Mouse (Mus musculus): ENCODE measurements around the gene Mrpl47. TPM values are rescaled to one million over a fixed set of nuclear protein-coding genes. Genes with fewer than 3 reads are reported as not detected.

Gene Mrpl47
- polyA plus RNA-seq, 1 experiment: 48.8 TPM

DNA sequence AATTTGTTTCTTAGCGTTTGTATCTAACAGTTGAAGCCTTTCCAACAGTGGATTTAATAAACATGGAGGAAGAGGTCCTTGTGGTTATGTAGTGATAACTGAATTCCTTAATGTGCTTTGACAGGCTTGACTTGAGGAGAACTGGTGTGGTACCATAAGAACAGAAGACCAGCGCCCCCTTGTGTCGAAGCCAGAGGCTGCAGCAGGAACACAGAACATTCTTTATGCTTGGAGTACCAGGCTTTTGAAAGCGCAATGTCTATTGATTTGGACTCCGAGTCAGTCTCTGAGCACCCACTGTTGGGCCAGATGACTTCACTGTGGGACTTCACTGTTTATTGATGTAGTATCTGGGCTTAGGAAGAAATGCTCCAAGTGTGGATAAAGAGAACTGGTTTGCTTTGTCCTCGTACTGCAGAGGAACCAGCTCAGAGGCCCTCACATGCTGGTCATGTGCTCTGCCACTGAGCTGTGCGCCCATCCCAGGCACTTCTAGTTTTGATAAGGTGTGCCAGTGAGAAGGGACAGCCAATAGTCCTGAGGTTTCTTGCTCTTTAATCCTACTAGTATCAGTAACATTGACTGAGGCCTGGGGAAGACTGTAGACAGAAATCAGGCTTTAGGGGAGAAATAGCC lies 39.1 kb downstream of the Mrpl47 start:
- no peak overlapping the region for H3K4me3 ChIP-seq (ENCODE audit: low read depth, low read length)
- no peak overlapping the region for H3K9ac ChIP-seq (ENCODE audit: low read depth, poor library complexity, severe bottlenecking)
- no peaks in the 10 kb centered on the region for H3K27me3 ChIP-seq (ENCODE audit: control insufficient read depth, insufficient read depth, low read length, poor library complexity, severe bottlenecking)
- TF ChIP-seq CTCF (IDR thresholded peaks at IDR 0.05; ENCODE audit: low read depth, low read length): peak; percentile 90
- TF ChIP-seq EP300 (IDR thresholded peaks at IDR 0.05; ENCODE audit: insufficient read depth, low read depth, low read length): no peak
- H3K4me1 ChIP-seq (ENCODE audit: control insufficient read depth, insufficient read depth, low read length): peaks cover 2% of the 10 kb centered on the region
- H3K27ac ChIP-seq (ENCODE audit: insufficient read depth, low read length): no peak overlapping the region
- peaks cover 9% of the 10 kb centered on the region for H3K9me3 ChIP-seq (replicated peaks; ENCODE audit: control insufficient read depth, insufficient read depth, low read length, poor library complexity, severe bottlenecking)
- no peaks in the 10 kb centered on the region for H3K36me3 ChIP-seq (ENCODE audit: control insufficient read depth, insufficient read depth, low read length, poor library complexity, severe bottlenecking)

DNA sequence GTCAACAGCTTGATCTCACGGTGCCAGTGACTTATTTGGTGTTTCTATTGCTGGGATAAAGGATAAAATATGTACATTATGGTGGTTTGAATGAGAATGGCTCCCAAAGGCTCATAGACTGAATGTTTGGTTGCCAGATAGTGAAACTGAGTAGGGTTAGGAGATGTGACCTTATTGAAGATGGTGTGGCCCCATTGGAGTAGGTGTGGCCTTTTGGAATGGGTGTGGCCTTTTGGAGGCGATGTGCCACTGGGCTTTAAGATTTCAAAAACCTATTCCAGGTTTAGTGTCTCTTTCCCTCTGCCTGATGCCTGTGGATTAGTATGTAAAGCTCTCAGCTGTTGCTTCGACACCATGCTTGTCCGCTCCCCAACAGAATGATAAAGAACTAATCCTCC lies 41.8 kb downstream of the Mrpl47 start:
- no peak overlapping the region for H3K27ac ChIP-seq (ENCODE audit: insufficient read depth, low read length)
- TF ChIP-seq POLR2A (IDR thresholded peaks at IDR 0.05; ENCODE audit: insufficient read depth, low read length) (no peak), CTCF (IDR thresholded peaks at IDR 0.05; ENCODE audit: low read depth, low read length) (no peak), EP300 (IDR thresholded peaks at IDR 0.05; ENCODE audit: insufficient read depth, low read depth, low read length) (no peak)
- H3K36me3 ChIP-seq (ENCODE audit: control insufficient read depth, insufficient read depth, low read length, poor library complexity, severe bottlenecking): no peaks in the 10 kb centered on the region
- peaks cover 5% of the 10 kb centered on the region for H3K9me3 ChIP-seq (replicated peaks; ENCODE audit: control insufficient read depth, insufficient read depth, low read length, poor library complexity, severe bottlenecking)
- no peak overlapping the region for H3K4me3 ChIP-seq (ENCODE audit: low read depth, low read length)
- H3K27me3 ChIP-seq (ENCODE audit: control insufficient read depth, insufficient read depth, low read length, poor library complexity, severe bottlenecking): no peaks in the 10 kb centered on the region
- peaks cover 2% of the 10 kb centered on the region for H3K4me1 ChIP-seq (ENCODE audit: control insufficient read depth, insufficient read depth, low read length)
- H3K9ac ChIP-seq (ENCODE audit: low read depth, poor library complexity, severe bottlenecking): no peak overlapping the region

GRCm38 (mm10) chr3:32694737-32695582 lies 42.4 kb downstream of the Mrpl47 start:
- no peak overlapping the region for H3K9ac ChIP-seq (ENCODE audit: low read depth, poor library complexity, severe bottlenecking)
- no peaks in the 10 kb centered on the region for H3K36me3 ChIP-seq (ENCODE audit: control insufficient read depth, insufficient read depth, low read length, poor library complexity, severe bottlenecking)
- peak; percentile 12 for TF ChIP-seq CTCF (IDR thresholded peaks at IDR 0.05; ENCODE audit: low read depth, low read length)
- TF ChIP-seq EP300 (IDR thresholded peaks at IDR 0.05; ENCODE audit: insufficient read depth, low read depth, low read length): no peak
- no peak for TF ChIP-seq POLR2A (IDR thresholded peaks at IDR 0.05; ENCODE audit: insufficient read depth, low read length)
- no peak overlapping the region for H3K27ac ChIP-seq (ENCODE audit: insufficient read depth, low read length)
- peaks cover 2% of the 10 kb centered on the region for H3K4me1 ChIP-seq (ENCODE audit: control insufficient read depth, insufficient read depth, low read length)
- no peaks in the 10 kb centered on the region for H3K27me3 ChIP-seq (ENCODE audit: control insufficient read depth, insufficient read depth, low read length, poor library complexity, severe bottlenecking)
- H3K4me3 ChIP-seq (ENCODE audit: low read depth, low read length): no peak overlapping the region
- H3K9me3 ChIP-seq (replicated peaks; ENCODE audit: control insufficient read depth, insufficient read depth, low read length, poor library complexity, severe bottlenecking): no peaks in the 10 kb centered on the region

DNA sequence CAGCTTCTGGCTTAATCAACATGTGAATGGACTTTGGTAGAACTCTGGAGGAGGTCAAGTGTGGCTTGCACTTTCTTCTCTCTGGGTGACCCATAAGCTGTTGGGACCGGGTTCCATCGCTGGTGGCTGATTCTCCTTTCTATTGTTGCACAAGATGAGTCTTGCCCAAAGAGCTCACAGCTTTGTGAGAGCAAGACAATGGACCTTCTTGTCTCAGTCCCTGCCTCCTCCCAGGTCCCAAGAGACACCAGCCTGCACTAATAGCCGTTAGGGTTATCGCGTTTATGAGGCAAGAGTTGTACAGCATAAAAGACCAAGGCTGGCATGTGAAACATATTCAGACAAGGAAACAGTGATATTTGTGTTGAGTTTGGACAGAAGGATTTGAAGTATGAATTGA lies 43.2 kb downstream of the Mrpl47 start:
- Histone ChIP-seq H3K9me3 (replicated peaks; ENCODE audit: control insufficient read depth, insufficient read depth, low read length, poor library complexity, severe bottlenecking) (no peaks in the 10 kb centered on the region), H3K27ac (ENCODE audit: insufficient read depth, low read length) (no peak overlapping the region), H3K27me3 (ENCODE audit: control insufficient read depth, insufficient read depth, low read length, poor library complexity, severe bottlenecking) (no peaks in the 10 kb centered on the region), H3K4me1 (ENCODE audit: control insufficient read depth, insufficient read depth, low read length) (peaks cover 2% of the 10 kb centered on the region), H3K4me3 (ENCODE audit: low read depth, low read length) (no peak overlapping the region), H3K9ac (ENCODE audit: low read depth, poor library complexity, severe bottlenecking) (no peak overlapping the region), H3K36me3 (ENCODE audit: control insufficient read depth, insufficient read depth, low read length, poor library complexity, severe bottlenecking) (no peaks in the 10 kb centered on the region)
- no peak for TF ChIP-seq POLR2A (IDR thresholded peaks at IDR 0.05; ENCODE audit: insufficient read depth, low read length)
- TF ChIP-seq CTCF (IDR thresholded peaks at IDR 0.05; ENCODE audit: low read depth, low read length): no peak
- TF ChIP-seq EP300 (IDR thresholded peaks at IDR 0.05; ENCODE audit: insufficient read depth, low read depth, low read length): no peak

GRCm38 (mm10) chr3:32691841-32692240 lies 45.6 kb downstream of the Mrpl47 start:
- Histone ChIP-seq H3K9me3 (replicated peaks; ENCODE audit: control insufficient read depth, insufficient read depth, low read length, poor library complexity, severe bottlenecking) (no peaks in the 10 kb centered on the region; the same call in 1 of the 2 replicates), H3K27me3 (ENCODE audit: control insufficient read depth, insufficient read depth, low read length, poor library complexity, severe bottlenecking) (no peaks in the 10 kb centered on the region), H3K27ac (ENCODE audit: insufficient read depth, low read length) (no peak overlapping the region), H3K36me3 (ENCODE audit: control insufficient read depth, insufficient read depth, low read length, poor library complexity, severe bottlenecking) (no peaks in the 10 kb centered on the region), H3K4me3 (ENCODE audit: low read depth, low read length) (no peak overlapping the region), H3K9ac (ENCODE audit: low read depth, poor library complexity, severe bottlenecking) (no peak overlapping the region), H3K4me1 (ENCODE audit: control insufficient read depth, insufficient read depth, low read length) (peaks cover 2% of the 10 kb centered on the region)
- TF ChIP-seq EP300 (IDR thresholded peaks at IDR 0.05; ENCODE audit: insufficient read depth, low read depth, low read length): no peak
- TF ChIP-seq CTCF (IDR thresholded peaks at IDR 0.05; ENCODE audit: low read depth, low read length): no peak
- TF ChIP-seq POLR2A (IDR thresholded peaks at IDR 0.05; ENCODE audit: insufficient read depth, low read length): no peak

DNA sequence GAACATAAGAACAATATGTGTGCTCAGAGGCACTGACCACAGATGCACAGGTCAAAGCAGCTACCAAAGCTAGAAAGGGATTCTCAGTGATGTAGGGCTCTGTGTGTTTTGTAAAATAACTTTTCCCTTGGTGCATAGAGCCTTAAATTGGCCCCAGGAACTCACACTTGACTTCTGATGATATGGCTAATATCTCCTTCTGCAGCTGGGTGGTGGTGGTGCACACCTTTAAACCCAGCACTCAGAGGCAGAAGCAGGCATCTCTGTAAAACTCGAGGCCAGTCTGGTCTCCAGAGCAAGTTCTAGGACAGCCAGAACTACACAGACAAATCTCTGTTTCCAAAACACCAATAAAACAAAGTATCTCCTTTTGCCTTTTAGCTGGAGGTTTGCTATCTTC lies 46.5 kb downstream of the Mrpl47 start:
- Histone ChIP-seq H3K9ac (ENCODE audit: low read depth, poor library complexity, severe bottlenecking) (no peak overlapping the region), H3K4me1 (ENCODE audit: control insufficient read depth, insufficient read depth, low read length) (peaks cover 2% of the 10 kb centered on the region), H3K4me3 (ENCODE audit: low read depth, low read length) (no peak overlapping the region), H3K27me3 (ENCODE audit: control insufficient read depth, insufficient read depth, low read length, poor library complexity, severe bottlenecking) (no peaks in the 10 kb centered on the region), H3K27ac (ENCODE audit: insufficient read depth, low read length) (no peak overlapping the region), H3K36me3 (ENCODE audit: control insufficient read depth, insufficient read depth, low read length, poor library complexity, severe bottlenecking) (no peaks in the 10 kb centered on the region), H3K9me3 (replicated peaks; ENCODE audit: control insufficient read depth, insufficient read depth, low read length, poor library complexity, severe bottlenecking) (no peaks in the 10 kb centered on the region; the same call in 1 of the 2 replicates)
- TF ChIP-seq POLR2A (IDR thresholded peaks at IDR 0.05; ENCODE audit: insufficient read depth, low read length) (no peak), CTCF (IDR thresholded peaks at IDR 0.05; ENCODE audit: low read depth, low read length) (no peak), EP300 (IDR thresholded peaks at IDR 0.05; ENCODE audit: insufficient read depth, low read depth, low read length) (no peak)

Measured in ES-Bruce4 (cell line).